ENCODE assay signal across 9 mouse cellular contexts in genomic region chr4:57813576-57813945, GRCm38 (mm10).
DNase-seq lines count a peak whose midpoint lies in the region; ATAC-seq and TF ChIP-seq lines count a peak whose summit lies in the region.
"Had no signal": no experiment of that assay in that cellular context is flagged by ENCODE, and none has a peak within 500 bp of the region (broad histone marks: within the 10 kb centered on the region; RNA-seq: fewer than 3 reads in every experiment).

No protein-coding gene starts in this region.

- H3K4me1 ChIP-seq in kidney, adult 2 months (ENCODE audit: control insufficient read depth, insufficient read depth, low read length): peaks cover 7% of the 10 kb centered on the region
- peaks cover 29% of the 10 kb centered on the region for H3K4me1 ChIP-seq in heart, embryonic 16.5 days (ENCODE audit: control insufficient read depth, insufficient read depth, low read length)
- H3K4me1 ChIP-seq in forebrain, embryonic 11.5 days (replicated peaks; ENCODE audit: control insufficient read depth, insufficient read depth, low read length): no peaks in the 10 kb centered on the region
- H3K4me1 ChIP-seq: midbrain, embryonic 12.5 days had no signal

- no peak for DNase-seq in kidney, adult 2 months
- no peak for DNase-seq in kidney, adult 11 months
- DNase-seq in CD4-positive, CD25-positive, alpha-beta regulatory T cell, adult 2 months (ENCODE audit: low read depth, low spot score): peak; percentile 82
- peak; percentile 21 for DNase-seq in skeletal muscle tissue, adult 2 months (ENCODE audit: low read depth, low spot score)
- no peak for DNase-seq in cerebellum, postnatal 25 days
- no peak for DNase-seq in forebrain, embryonic 11.5 days (ENCODE audit: low spot score)
- no peak for DNase-seq in left cerebral cortex, adult 18-20 months (ENCODE audit: low spot score in 2 of 2)

- H3K27ac ChIP-seq in kidney, adult 2 months (ENCODE audit: insufficient read depth, low read depth, low read length): peak overlapping the region; percentile 42
- peak overlapping the region; percentile 94 for H3K27ac ChIP-seq in heart, embryonic 16.5 days (ENCODE audit: low read length)
- no peak overlapping the region for H3K27ac ChIP-seq in forebrain, embryonic 11.5 days (ENCODE audit: low read depth, low read length)
- H3K27ac ChIP-seq: midbrain, embryonic 12.5 days had no signal

- 0 out of 2 replicates have a peak overlapping the region, but pooled peaks have one; percentile 2 for H3K4me2 ChIP-seq in heart, embryonic 16.5 days (ENCODE audit: low read depth, low read length)
- no peak overlapping the region for H3K4me2 ChIP-seq in forebrain, embryonic 11.5 days (ENCODE audit: low read depth, low read length, severe bottlenecking)
- H3K4me2 ChIP-seq: midbrain, embryonic 12.5 days had no signal

- ATAC-seq in heart, embryonic 16.5 days (replicated peaks; ENCODE audit: extremely low read depth, insufficient read depth, low FRiP score): no peak
- no peak for ATAC-seq in forebrain, embryonic 11.5 days (replicated peaks; ENCODE audit: low FRiP score)

- H3K27me3 ChIP-seq in kidney, adult 2 months (replicated peaks; ENCODE audit: control insufficient read depth, insufficient read depth, low read length): no peaks in the 10 kb centered on the region
- H3K27me3 ChIP-seq in heart, embryonic 16.5 days (ENCODE audit: control insufficient read depth, insufficient read depth, low read length): no peaks in the 10 kb centered on the region
- H3K27me3 ChIP-seq in forebrain, embryonic 11.5 days (ENCODE audit: control insufficient read depth, insufficient read depth, low read length): no peaks in the 10 kb centered on the region
- H3K27me3 ChIP-seq: midbrain, embryonic 12.5 days had no signal

- H3K4me3 ChIP-seq in kidney, adult 2 months (ENCODE audit: insufficient read depth, low read depth, low read length): no peak overlapping the region
- H3K4me3 ChIP-seq in heart, embryonic 16.5 days (ENCODE audit: low read length): no peak overlapping the region
- H3K4me3 ChIP-seq in forebrain, embryonic 11.5 days (ENCODE audit: low read depth, low read length): no peak overlapping the region
- H3K4me3 ChIP-seq: midbrain, embryonic 12.5 days had no signal

- no peak for TF ChIP-seq POLR2A in kidney, adult 2 months (IDR thresholded peaks at IDR 0.05; ENCODE audit: low read depth, low read length)

- 69% methylated on average over 4 of the region's 4 CpGs for WGBS in kidney, adult 2 months
- 73% methylated on average over 4 of the region's 4 CpGs for WGBS in heart, embryonic 16.5 days
- WGBS in forebrain, embryonic 11.5 days: 93% methylated on average over 4 of the region's 4 CpGs

- no peak for TF ChIP-seq CTCF in kidney, adult 2 months (conservative IDR thresholded peaks at IDR 0.05; ENCODE audit: insufficient read depth, insufficient read length, low read depth, low read length)

- H3K9ac ChIP-seq in heart, embryonic 16.5 days (ENCODE audit: low read length): peak overlapping the region; percentile 35
- H3K9ac ChIP-seq in forebrain, embryonic 11.5 days (ENCODE audit: low read length): no peak overlapping the region
- H3K9ac ChIP-seq: midbrain, embryonic 12.5 days had no signal

- no peaks in the 10 kb centered on the region for H3K36me3 ChIP-seq in kidney, adult 2 months (ENCODE audit: control insufficient read depth, insufficient read depth, low read length)
- H3K36me3 ChIP-seq in heart, embryonic 16.5 days (ENCODE audit: control insufficient read depth, insufficient read depth): no peaks in the 10 kb centered on the region
- H3K36me3 ChIP-seq in forebrain, embryonic 11.5 days (ENCODE audit: control insufficient read depth, insufficient read depth, low read length): no peaks in the 10 kb centered on the region
- H3K36me3 ChIP-seq: midbrain, embryonic 12.5 days had no signal

- no peaks in the 10 kb centered on the region for H3K9me3 ChIP-seq in heart, embryonic 16.5 days (replicated peaks; ENCODE audit: control insufficient read depth, low read length)
- no peaks in the 10 kb centered on the region for H3K9me3 ChIP-seq in forebrain, embryonic 11.5 days (ENCODE audit: control insufficient read depth, low read length)
- H3K9me3 ChIP-seq: midbrain, embryonic 12.5 days had no signal

Comparison
In these comparisons a context has a peak if more than half of its experiments do, and no peak if none do; other contexts are left out.
1. DNase-seq: peak in CD4-positive, CD25-positive, alpha-beta regulatory T cell, adult 2 months (single experiment) and skeletal muscle tissue, adult 2 months (single experiment); none in kidney, adult 2 months (single experiment), kidney, adult 11 months (single experiment), cerebellum, postnatal 25 days (0 of 2), forebrain, embryonic 11.5 days (single experiment) and left cerebral cortex, adult 18-20 months (0 of 2).